Mouse (Mus musculus) kidney, adult 2 months (tissue): ENCODE results near the gene Abca17. TPM values are rescaled to one million over a fixed set of nuclear protein-coding genes. Genes with fewer than 3 reads are reported as not detected.

Source experiments
- DNase-seq: peaks from one replicate; pipeline ENCODE4 v3.0.0; 2021
- H3K27ac ChIP-seq: fragments of 200-500 bp; 2 replicates; pipeline ENCODE4 v1.5.1; 2012; ENCODE audit warnings: low read depth, low read length, control low read depth, inconsistent platforms; ENCODE audit not compliant: insufficient read depth
- H3K27me3 ChIP-seq: fragments of 200-500 bp; replicated peaks from 2 replicates; pipeline ENCODE4 v1.6.1; 2012; ENCODE audit warnings: mild to moderate bottlenecking, moderate library complexity, low read length, inconsistent platforms; ENCODE audit not compliant: control insufficient read depth, insufficient read depth
- H3K36me3 ChIP-seq: fragments of 200-500 bp; 2 replicates; pipeline ENCODE4 v1.6.1; 2012; ENCODE audit warnings: mild to moderate bottlenecking, moderate library complexity, low read length, inconsistent platforms; ENCODE audit not compliant: control insufficient read depth, insufficient read depth
- H3K4me1 ChIP-seq: fragments of 200-500 bp; 2 replicates; pipeline ENCODE4 v1.6.1; 2011; ENCODE audit warnings: low read length; ENCODE audit not compliant: control insufficient read depth, insufficient read depth
- H3K4me3 ChIP-seq: fragments of 200-500 bp; 2 replicates; pipeline ENCODE4 v1.5.1; 2011; ENCODE audit warnings: mild to moderate bottlenecking, low read depth, low read length, control low read depth; ENCODE audit not compliant: insufficient read depth
- CTCF ChIP-seq: fragments of 200-500 bp; conservative IDR thresholded peaks from 2 replicates; pipeline ENCODE4 v1.5.1; 2011; ENCODE audit warnings: low read depth, mild to moderate bottlenecking, control low read depth, low read length, moderate library complexity, mixed read lengths; ENCODE audit not compliant: insufficient read depth, insufficient read length
- POLR2A ChIP-seq: fragments of 200-500 bp; IDR thresholded peaks from one replicate; pipeline ENCODE4 v1.6.1; 2011; ENCODE audit warnings: low read depth, low read length, control low read depth
- WGBS: fragments of 180-500 bp; shearing (Covaris S2); methylation state at CpG from one replicate; pipeline ENCODE4 v1.1.7; 2018; 5-methylcytosine and 5-hydroxymethylcytosine counted together
- polyA plus RNA-seq: library from polyadenylated mRNA; depleted of rRNA; stranded (reverse); fragments of >200 nt; gene quantifications from 2 replicates; pipeline ENCODE4 v1.2.3, GENCODE M21; 2012

Gene Abca17
- polyA plus RNA-seq, 1 experiment: 0.31 TPM

DNA sequence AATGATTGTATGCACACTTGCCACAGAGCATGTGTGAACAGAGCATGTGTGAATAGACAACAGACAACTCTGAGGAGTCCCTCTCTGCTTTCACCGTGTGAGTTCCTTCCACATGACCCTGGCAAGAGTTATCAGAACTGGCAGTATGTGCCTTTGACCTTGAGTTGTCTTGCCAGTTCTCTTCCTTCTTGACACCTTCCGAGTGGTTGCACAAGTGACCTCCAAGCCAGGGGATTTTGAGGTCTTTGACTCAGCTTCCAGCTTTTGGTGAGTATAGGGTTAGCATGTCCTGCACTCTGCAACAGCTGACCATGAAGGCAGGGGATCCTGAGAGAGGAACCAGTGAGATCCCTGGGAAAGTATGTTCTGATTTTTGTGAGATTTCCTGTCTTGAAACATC is 27.6 kb upstream of the Abca17 start:
- WGBS: 53% methylated on average over 2 of the region's 2 CpGs
- no peak for TF ChIP-seq CTCF
- TF ChIP-seq POLR2A: no peak
- no peak for DNase-seq
- H3K27ac ChIP-seq: no peak overlapping the region
- H3K36me3 ChIP-seq: peaks cover 11% of the 10 kb centered on the region; the same call in 1 of the 2 replicates
- no peaks in the 10 kb centered on the region for H3K4me1 ChIP-seq
- no peaks in the 10 kb centered on the region for H3K27me3 ChIP-seq
- no peak overlapping the region for H3K4me3 ChIP-seq

DNA sequence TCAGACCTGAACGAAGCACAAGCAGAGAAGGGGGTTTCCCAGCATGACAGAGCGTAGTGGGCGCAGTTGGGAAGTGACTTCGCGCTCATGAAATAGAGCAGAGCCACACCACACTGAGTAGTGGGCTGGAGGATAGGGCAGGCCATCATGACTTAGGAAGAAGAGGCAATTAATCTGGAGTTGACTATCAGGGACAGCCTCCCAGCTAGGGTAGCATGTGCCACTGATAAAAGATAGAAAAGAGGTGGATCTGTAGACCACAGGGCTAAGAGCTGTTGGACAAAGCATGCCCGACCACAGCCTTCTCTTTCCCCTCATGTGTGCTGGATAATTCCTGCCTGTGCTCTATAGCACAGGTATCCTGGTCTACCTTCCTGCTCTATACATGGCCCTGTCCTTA is 25.0 kb upstream of the Abca17 start:
- H3K27ac ChIP-seq: no peak overlapping the region
- H3K4me3 ChIP-seq: no peak overlapping the region
- TF ChIP-seq CTCF (no peak), POLR2A (no peak)
- no peaks in the 10 kb centered on the region for H3K27me3 ChIP-seq
- H3K4me1 ChIP-seq: no peaks in the 10 kb centered on the region
- H3K36me3 ChIP-seq: peaks cover 9% of the 10 kb centered on the region; the same call in 1 of the 2 replicates
- whole genome bisulfite sequencing: 94% methylated on average over 6 of the region's 6 CpGs
- no peak for DNase-seq

DNA sequence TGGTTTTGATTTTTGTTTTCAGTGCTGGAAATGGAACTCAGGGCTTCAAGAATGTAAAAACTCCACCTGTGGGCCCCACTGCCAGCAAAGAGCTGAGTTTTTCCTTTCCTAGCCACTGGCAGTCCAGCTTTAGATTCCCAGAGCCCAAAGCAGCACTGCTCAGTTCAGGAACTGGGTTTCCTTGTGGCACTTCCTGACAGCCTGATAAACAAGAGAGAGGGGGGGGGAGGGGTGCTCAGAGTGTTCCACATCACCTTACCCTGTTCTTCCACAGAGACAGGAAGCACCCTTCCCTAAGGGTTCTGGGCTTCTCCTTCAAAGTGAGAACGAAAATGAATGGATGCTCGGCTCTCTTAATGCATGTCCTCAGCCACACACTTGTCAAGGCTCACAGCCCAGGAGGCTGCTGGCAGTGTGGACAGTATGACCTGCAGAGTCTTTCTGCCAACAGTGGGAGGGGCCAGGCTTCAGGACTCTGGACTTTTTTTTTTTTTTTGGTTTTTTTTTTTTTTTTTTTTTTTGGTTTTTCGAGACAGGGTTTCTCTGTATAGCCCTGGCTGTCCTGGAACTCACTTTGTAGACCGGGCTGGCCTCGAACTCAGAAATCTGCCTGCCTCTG is 24.3 kb upstream of the Abca17 start:
- H3K36me3 ChIP-seq: peaks cover 9% of the 10 kb centered on the region; the same call in 1 of the 2 replicates
- WGBS: 44% methylated on average over 5 of the region's 5 CpGs
- no peak overlapping the region for H3K4me3 ChIP-seq
- H3K4me1 ChIP-seq: no peaks in the 10 kb centered on the region
- TF ChIP-seq CTCF: no peak
- no peak for TF ChIP-seq POLR2A
- peak; percentile 75 for DNase-seq
- H3K27me3 ChIP-seq: no peaks in the 10 kb centered on the region
- no peak overlapping the region; the same call in 1 of the 2 replicates for H3K27ac ChIP-seq

DNA sequence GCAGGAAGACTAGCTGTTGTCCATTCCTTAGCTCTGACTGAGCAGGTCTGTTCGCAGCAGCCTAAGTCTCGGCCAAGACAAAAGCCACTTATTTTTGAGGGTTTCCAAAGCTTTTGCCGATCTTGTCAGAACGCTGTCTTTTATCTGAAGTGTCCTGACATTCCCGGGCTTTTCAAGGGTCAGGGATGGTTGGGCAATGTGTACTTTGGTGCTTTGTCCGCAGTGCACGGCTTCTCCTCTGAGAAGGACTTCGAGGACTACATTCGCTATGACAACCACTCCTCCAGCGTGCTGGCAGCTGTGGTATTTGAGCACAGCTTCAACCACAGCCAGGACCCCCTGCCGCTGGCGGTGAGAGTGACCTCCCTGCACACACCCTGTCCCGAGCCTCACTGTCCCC is 15.0 kb upstream of the Abca17 start:
- TF ChIP-seq POLR2A (no peak), CTCF (no peak)
- 60% methylated on average over 13 of the region's 13 CpGs for WGBS
- peak; percentile 69 for DNase-seq
- Histone ChIP-seq H3K4me3 (no peak overlapping the region), H3K27ac (no peak overlapping the region), H3K27me3 (no peaks in the 10 kb centered on the region), H3K36me3 (peaks cover 4% of the 10 kb centered on the region; the same call in 1 of the 2 replicates), H3K4me1 (peaks cover 8% of the 10 kb centered on the region; the same call in 1 of the 2 replicates)

- WGBS: 77% methylated on average over 9 of the region's 9 CpGs
- no peak for DNase-seq
- H3K27me3 ChIP-seq: no peaks in the 10 kb centered on the region
- peaks cover 4% of the 10 kb centered on the region; the same call in 1 of the 2 replicates for H3K36me3 ChIP-seq
- H3K4me3 ChIP-seq: no peak overlapping the region
- TF ChIP-seq POLR2A (no peak), CTCF (no peak)
- H3K27ac ChIP-seq: no peak overlapping the region
- H3K4me1 ChIP-seq: peaks cover 20% of the 10 kb centered on the region
Measured at GRCm38 (mm10) chr17:24364461-24364860, 13.6 kb upstream of the Abca17 start.

GRCm38 (mm10) chr17:24362527-24362926 is 11.7 kb upstream of the Abca17 start:
- H3K4me1 ChIP-seq: peaks cover 26% of the 10 kb centered on the region
- no peak overlapping the region for H3K4me3 ChIP-seq
- no peak overlapping the region for H3K27ac ChIP-seq
- 42% methylated on average over 9 of the region's 9 CpGs for WGBS
- no peak for TF ChIP-seq POLR2A
- TF ChIP-seq CTCF: no peak
- no peaks in the 10 kb centered on the region for H3K27me3 ChIP-seq
- H3K36me3 ChIP-seq: 0 out of 2 replicates have a peak, but pooled peaks cover 1% of the 10 kb centered on the region
- peak; percentile 84 for DNase-seq

- Histone ChIP-seq H3K4me3 (no peak overlapping the region), H3K36me3 (no peaks in the 10 kb centered on the region), H3K27me3 (no peaks in the 10 kb centered on the region), H3K27ac (peak overlapping the region; percentile 49; the same call in 1 of the 2 replicates), H3K4me1 (peaks cover 34% of the 10 kb centered on the region)
- TF ChIP-seq CTCF (no peak), POLR2A (no peak)
- DNase-seq: no peak
- 57% methylated on average over 5 of the region's 5 CpGs for WGBS
Measured at GRCm38 (mm10) chr17:24361291-24361690, 10.4 kb upstream of the Abca17 start.
